ENCODE assay signal across 15 mouse cellular contexts in the genomic region with DNA sequence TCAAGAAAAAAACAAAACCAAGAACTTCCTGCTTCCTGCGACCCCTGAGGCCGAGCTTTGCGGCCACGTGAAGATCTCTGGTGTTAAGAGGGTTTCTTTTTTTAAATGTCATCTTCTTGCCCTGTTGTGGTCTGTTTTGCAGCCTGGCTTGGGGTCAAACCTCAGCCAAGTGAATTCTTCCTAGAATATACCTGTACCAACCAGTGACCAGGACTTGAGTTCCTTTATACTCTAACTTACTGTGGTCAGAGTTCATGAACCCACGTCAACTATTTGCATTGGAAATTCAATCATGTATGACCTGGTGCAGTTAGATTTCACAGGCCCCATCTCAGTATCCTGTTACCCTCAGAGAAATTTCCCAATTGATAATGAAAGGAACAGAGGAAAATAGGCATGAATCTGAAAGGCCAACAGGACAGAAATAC.
"Had no signal": no experiment of that assay in that cellular context is flagged by ENCODE, and none has a peak within 500 bp of the region (broad histone marks: within the 10 kb centered on the region; RNA-seq: fewer than 3 reads in every experiment).

No protein-coding gene starts in this region.

- H3K9ac ChIP-seq: limb, embryonic 15.5 days; liver, embryonic 12.5 days; lung, embryonic 14.5 days; neural tube, embryonic 12.5 days; stomach, embryonic 15.5 days had no signal

- H3K36me3 ChIP-seq: stomach, embryonic 15.5 days had no signal

- ATAC-seq: liver, embryonic 12.5 days had no signal

- H3K4me2 ChIP-seq: limb, embryonic 15.5 days; liver, embryonic 12.5 days; lung, embryonic 14.5 days; neural tube, embryonic 12.5 days; stomach, embryonic 15.5 days had no signal

- H3K4me3 ChIP-seq: limb, embryonic 15.5 days; liver, embryonic 12.5 days; midbrain, embryonic 10.5 days; myocyte; neural tube, embryonic 12.5 days; stomach, embryonic 15.5 days had no signal

- H3K27ac ChIP-seq: limb, embryonic 15.5 days; liver, embryonic 12.5 days; midbrain, embryonic 10.5 days; neural tube, embryonic 12.5 days; stomach, embryonic 15.5 days had no signal

- H3K9me3 ChIP-seq: limb, embryonic 15.5 days; liver, embryonic 12.5 days; midbrain, embryonic 10.5 days; neural tube, embryonic 12.5 days; stomach, embryonic 15.5 days had no signal

- DNase-seq: kidney, postnatal 10 days; lung, embryonic 14.5 days; lung, postnatal 10 days; lung, postnatal 4 days; midbrain, embryonic 14.5 days; retina, postnatal 1 day; right cerebral cortex, postnatal 4 days; thymus, adult 2 months; thymus, postnatal 25 days had no signal

- H3K27me3 ChIP-seq: limb, embryonic 15.5 days; neural tube, embryonic 12.5 days had no signal
